ENCODE assay signal across 8 mouse cellular contexts in the genomic region with DNA sequence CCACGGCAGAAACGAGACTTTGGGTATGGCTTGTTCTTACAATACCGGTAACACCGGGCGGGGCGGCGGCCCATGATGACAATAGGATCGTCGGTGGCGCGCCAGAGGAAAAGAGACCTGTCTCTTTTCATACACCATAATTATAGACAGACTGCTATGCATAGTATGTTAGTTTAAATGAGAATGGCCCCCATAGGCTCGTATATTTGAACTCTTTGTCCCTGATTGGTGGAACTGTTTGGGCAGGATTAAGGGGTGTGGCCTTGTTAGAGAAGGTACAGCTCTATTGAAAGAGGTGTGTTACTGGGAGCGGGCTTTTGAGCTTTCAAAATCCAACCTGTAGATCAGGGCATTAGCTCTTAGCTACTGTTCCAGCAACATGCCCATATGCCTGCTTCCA. TPM values are rescaled to one million over a fixed set of nuclear protein-coding genes. Genes with fewer than 3 reads are reported as not detected.
DNase-seq lines count a peak whose midpoint lies in the region; ATAC-seq lines count a peak whose summit lies in the region.

A gene (minus strand): TSS at position 101 of the 400 bp plus-strand sequence.

- no peaks in the 10 kb centered on the region for H3K36me3 ChIP-seq in lung, embryonic 15.5 days
- no peaks in the 10 kb centered on the region for H3K36me3 ChIP-seq in embryonic facial prominence, embryonic 14.5 days (ENCODE audit: control insufficient read depth, insufficient read depth, low read length)
- no peaks in the 10 kb centered on the region for H3K36me3 ChIP-seq in heart, embryonic 16.5 days (ENCODE audit: control insufficient read depth, insufficient read depth)
- no peaks in the 10 kb centered on the region for H3K36me3 ChIP-seq in neural tube, embryonic 12.5 days

- no peak within 1 kb of the TSS for H3K4me3 ChIP-seq in lung, embryonic 15.5 days
- no peak within 1 kb of the TSS for H3K4me3 ChIP-seq in embryonic facial prominence, embryonic 14.5 days (ENCODE audit: low read depth, low read length)
- no peak within 1 kb of the TSS for H3K4me3 ChIP-seq in heart, embryonic 16.5 days (ENCODE audit: low read length)
- H3K4me3 ChIP-seq in neural tube, embryonic 12.5 days, result no peak within 1 kb of the TSS

- DNase-seq in lung, postnatal 25 days (ENCODE audit: low spot score), result no peak
- DNase-seq in embryonic facial prominence, embryonic 14.5 days (ENCODE audit: low spot score), result no peak
- no peak for DNase-seq in left cerebral cortex, postnatal 36 days (ENCODE audit: low spot score in 2 of 2)
- DNase-seq in spleen, adult 18-20 months, result no peak
- DNase-seq in lung, postnatal 14 days, result no peak

- no peak within 1 kb of the TSS for H3K4me2 ChIP-seq in lung, embryonic 15.5 days
- no peak within 1 kb of the TSS for H3K4me2 ChIP-seq in embryonic facial prominence, embryonic 14.5 days (ENCODE audit: low read depth, low read length)
- H3K4me2 ChIP-seq in heart, embryonic 16.5 days (ENCODE audit: low read depth, low read length), result no peak within 1 kb of the TSS
- H3K4me2 ChIP-seq in neural tube, embryonic 12.5 days (replicated peaks), result no peak within 1 kb of the TSS

- WGBS in lung, embryonic 15.5 days, result 96% methylated on average over 12 of the region's 13 CpGs
- 95% methylated on average over 8 of the region's 13 CpGs for WGBS in embryonic facial prominence, embryonic 14.5 days
- WGBS in heart, embryonic 16.5 days, result 94% methylated on average over 11 of the region's 13 CpGs
- 97% methylated on average over 11 of the region's 13 CpGs for whole genome bisulfite sequencing in neural tube, embryonic 12.5 days

- H3K9me3 ChIP-seq in lung, embryonic 15.5 days, result no peaks in the 10 kb centered on the region
- H3K9me3 ChIP-seq in embryonic facial prominence, embryonic 14.5 days (ENCODE audit: control insufficient read depth, low read length), result 0 out of 2 replicates have a peak, but pooled peaks cover under 1% of the 10 kb centered on the region
- no peaks in the 10 kb centered on the region for H3K9me3 ChIP-seq in heart, embryonic 16.5 days (replicated peaks; ENCODE audit: control insufficient read depth, low read length)
- 0 out of 2 replicates have a peak, but pooled peaks cover under 1% of the 10 kb centered on the region for H3K9me3 ChIP-seq in neural tube, embryonic 12.5 days

- H3K27ac ChIP-seq in lung, embryonic 15.5 days, result no peak within 1 kb of the TSS
- no peak within 1 kb of the TSS for H3K27ac ChIP-seq in embryonic facial prominence, embryonic 14.5 days (replicated peaks; ENCODE audit: low read depth, low read length)
- no peak within 1 kb of the TSS for H3K27ac ChIP-seq in heart, embryonic 16.5 days (ENCODE audit: low read length)
- no peak within 1 kb of the TSS for H3K27ac ChIP-seq in neural tube, embryonic 12.5 days

- no peaks in the 10 kb centered on the region for H3K4me1 ChIP-seq in lung, embryonic 15.5 days
- H3K4me1 ChIP-seq in embryonic facial prominence, embryonic 14.5 days (ENCODE audit: control insufficient read depth, insufficient read depth, low read length), result no peaks in the 10 kb centered on the region
- H3K4me1 ChIP-seq in heart, embryonic 16.5 days (ENCODE audit: control insufficient read depth, insufficient read depth, low read length), result no peaks in the 10 kb centered on the region
- H3K4me1 ChIP-seq in neural tube, embryonic 12.5 days, result no peaks in the 10 kb centered on the region

- ATAC-seq in lung, embryonic 15.5 days (ENCODE audit: borderline replicate concordance, extremely low read depth, low FRiP score, low TSS enrichment), result no peak
- no peak for ATAC-seq in embryonic facial prominence, embryonic 14.5 days (ENCODE audit: low read depth)
- no peak for ATAC-seq in heart, embryonic 16.5 days (replicated peaks; ENCODE audit: extremely low read depth, insufficient read depth, low FRiP score)
- ATAC-seq in neural tube, embryonic 12.5 days (ENCODE audit: low FRiP score, low read depth), result no peak

- no peaks in the 10 kb centered on the region for H3K27me3 ChIP-seq in lung, embryonic 15.5 days
- no peaks in the 10 kb centered on the region for H3K27me3 ChIP-seq in embryonic facial prominence, embryonic 14.5 days (replicated peaks; ENCODE audit: control insufficient read depth, insufficient read depth, low read length)
- H3K27me3 ChIP-seq in heart, embryonic 16.5 days (ENCODE audit: control insufficient read depth, insufficient read depth, low read length), result no peaks in the 10 kb centered on the region
- no peaks in the 10 kb centered on the region for H3K27me3 ChIP-seq in neural tube, embryonic 12.5 days (replicated peaks)

- H3K9ac ChIP-seq in lung, embryonic 15.5 days, result no peak within 1 kb of the TSS
- no peak within 1 kb of the TSS for H3K9ac ChIP-seq in embryonic facial prominence, embryonic 14.5 days (ENCODE audit: low read depth, low read length)
- no peak within 1 kb of the TSS for H3K9ac ChIP-seq in heart, embryonic 16.5 days (ENCODE audit: low read length)
- no peak within 1 kb of the TSS for H3K9ac ChIP-seq in neural tube, embryonic 12.5 days

- intact Hi-C loops in left cerebral cortex, postnatal 36 days (cut with DNase I), result no loop called here

RNA-seq across cellular contexts. Expression of the gene that starts here (rescaled TPM):
- polyA plus RNA-seq in lung, embryonic 15.5 days (2015; fragmentation: Nextera tagmentation; extraction: Ambion mirVana), result 258 and 323 TPM in 2 replicates
- 385 and 468 TPM in 2 replicates for polyA plus RNA-seq in embryonic facial prominence, embryonic 14.5 days (2014; fragmentation: Nextera tagmentation; extraction: Ambion mirVana)
- 174 and 219 TPM in 2 replicates for polyA plus RNA-seq in heart, embryonic 16.5 days (2015; fragmentation: Nextera tagmentation; extraction: Ambion mirVana)
- total RNA-seq in left cerebral cortex, postnatal 36 days (2021), result 100 to 1,000 TPM; 312 to 315 TPM
- 122 and 131 TPM in 2 replicates for polyA plus RNA-seq in neural tube, embryonic 12.5 days (2016; fragmentation: Nextera tagmentation; extraction: Ambion mirVana)
